Mouse (Mus musculus) intestine, embryonic 16.5 days (tissue): ENCODE data around the gene Vps33b. TPM values are rescaled to one million over a fixed set of nuclear protein-coding genes. Genes with fewer than 3 reads are reported as not detected.

Experiments
- ATAC-seq: fragments of 200-750 bp; cut with Nextera tagmentation; 2 replicates; pipeline ENCODE4 v1.8.0; 2017; ENCODE audit warnings: moderate TSS enrichment, moderate library complexity
- H3K27ac ChIP-seq: fragments of 300-500 bp; sonication (generic); 2 replicates; pipeline ENCODE4 v1.5.1; 2014; ENCODE audit warnings: mild to moderate bottlenecking, low read length
- H3K27me3 ChIP-seq: fragments of 300-500 bp; sonication (generic); replicated peaks from 2 replicates; pipeline ENCODE4 v1.6.1; 2014; ENCODE audit warnings: low read length, control low read depth, mixed read lengths; ENCODE audit not compliant: control insufficient read depth, insufficient read depth
- H3K36me3 ChIP-seq: fragments of 300-500 bp; sonication (generic); 2 replicates; pipeline ENCODE4 v1.6.1; 2014; ENCODE audit warnings: low read length, control low read depth; ENCODE audit not compliant: control insufficient read depth, insufficient read depth
- H3K4me1 ChIP-seq: fragments of 300-500 bp; sonication (generic); 2 replicates; pipeline ENCODE4 v1.6.1; 2014; ENCODE audit warnings: low read length, control low read depth, mixed read lengths; ENCODE audit not compliant: control insufficient read depth, insufficient read depth
- H3K4me2 ChIP-seq: fragments of 300-500 bp; sonication (generic); 2 replicates; pipeline ENCODE4 v1.6.1; 2014; ENCODE audit warnings: low read depth, low read length, control low read depth
- H3K4me3 ChIP-seq: fragments of 300-500 bp; sonication (generic); 2 replicates; pipeline ENCODE4 v1.5.1; 2014; ENCODE audit warnings: mild to moderate bottlenecking, low read length
- H3K9ac ChIP-seq: fragments of 300-500 bp; sonication (generic); 2 replicates; pipeline ENCODE4 v1.6.1; 2014; ENCODE audit warnings: low read depth, low read length
- H3K9me3 ChIP-seq: fragments of 300-500 bp; sonication (generic); 2 replicates; pipeline ENCODE4 v1.6.1; 2016; ENCODE audit warnings: low read length, control low read depth; ENCODE audit not compliant: control insufficient read depth
- WGBS: fragments of 180-500 bp; shearing (Covaris S2); extraction: QIAGEN DNeasy Blood & Tissue Kit; methylation state at CpG from one replicate; pipeline ENCODE4 v1.1.7; 2014; 5-methylcytosine and 5-hydroxymethylcytosine counted together
- polyA plus RNA-seq: library from polyadenylated mRNA; unstranded; fragments of >200 nt; fragmentation: Nextera tagmentation; extraction: Ambion mirVana; gene quantifications from 2 replicates; pipeline ENCODE4 v1.2.1, GENCODE M21; 2015

Vps33b gene
- polyA plus RNA-seq, 1 experiment from 2014 or later, result 15.9 TPM

- peaks cover 29% of the 10 kb centered on the region for H3K36me3 ChIP-seq
- H3K27ac ChIP-seq, result no peak overlapping the region
- ATAC-seq, result no peak
Observed at GRCm38 (mm10) chr7:80336932-80337331, 67.5 kb downstream of the Vps33b start.

GRCm38 (mm10) chr7:80339371-80339770, 69.9 kb downstream of the Vps33b start:
- Histone ChIP-seq H3K27me3 (no peaks in the 10 kb centered on the region), H3K4me3 (peak overlapping the region; percentile 71), H3K36me3 (peaks cover 8% of the 10 kb centered on the region; the same call in 1 of the 2 replicates), H3K4me1 (peaks cover 26% of the 10 kb centered on the region), H3K4me2 (peak overlapping the region; percentile 91), H3K9ac (peak overlapping the region; percentile 81), H3K27ac (no peak overlapping the region), H3K9me3 (no peaks in the 10 kb centered on the region)
- ATAC-seq, result no peak
- 6% methylated on average over 17 of the region's 17 CpGs for WGBS

More at GRCm38 (mm10) chr7:80336932-80337331, 67.5 kb downstream of the Vps33b start:
- 0 out of 2 replicates have a peak, but pooled peaks cover 5% of the 10 kb centered on the region for H3K9me3 ChIP-seq
- 92% methylated on average over 3 of the region's 3 CpGs for WGBS
- no peak overlapping the region for H3K4me2 ChIP-seq
- H3K9ac ChIP-seq, result no peak overlapping the region
- H3K27me3 ChIP-seq, result no peaks in the 10 kb centered on the region
- H3K4me1 ChIP-seq, result peaks cover 16% of the 10 kb centered on the region
- no peak overlapping the region for H3K4me3 ChIP-seq

GRCm38 (mm10) chr7:80339793-80340628, 70.6 kb downstream of the Vps33b start:
- peak; percentile 97 for ATAC-seq
- WGBS, result under 1% methylated on average over 45 of the region's 45 CpGs
- Histone ChIP-seq H3K4me3 (peak overlapping the region; percentile 71), H3K36me3 (0 out of 2 replicates have a peak, but pooled peaks cover 5% of the 10 kb centered on the region), H3K27me3 (no peaks in the 10 kb centered on the region), H3K4me1 (peaks cover 26% of the 10 kb centered on the region), H3K4me2 (peak overlapping the region; percentile 91), H3K9ac (peak overlapping the region; percentile 81), H3K9me3 (no peaks in the 10 kb centered on the region), H3K27ac (peak overlapping the region; percentile 89)

DNA sequence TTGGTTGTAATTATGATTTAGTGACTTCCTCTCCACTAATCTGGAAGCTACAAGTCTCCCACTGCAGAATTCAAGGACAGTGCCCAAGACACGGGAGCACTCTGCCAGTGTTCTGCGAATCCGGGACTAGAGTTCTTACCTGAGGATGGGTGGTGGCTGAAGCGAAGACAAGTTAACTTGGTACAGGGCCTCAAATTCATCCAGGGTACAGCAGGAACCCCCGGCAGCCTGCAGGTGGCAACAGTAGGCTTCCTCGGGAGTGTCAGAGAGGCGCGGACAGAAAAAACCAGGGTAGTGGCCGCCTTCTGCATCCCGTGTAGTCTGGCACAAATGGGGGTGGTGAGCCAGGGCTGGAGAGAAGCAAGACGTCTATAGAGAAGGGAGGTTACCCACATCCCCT, 71.3 kb downstream of the Vps33b start, which contains the start of gene Unc45a:
TSS of gene Unc45a (minus strand) at position 213 of the 400 bp plus-strand sequence.
- Histone ChIP-seq H3K27ac (peak within 1 kb of the TSS; percentile 89), H3K4me3 (peak within 1 kb of the TSS; percentile 71), H3K27me3 (no peaks in the 10 kb centered on the region), H3K9ac (peak within 1 kb of the TSS; percentile 81), H3K9me3 (no peaks in the 10 kb centered on the region), H3K4me2 (peak within 1 kb of the TSS; percentile 91), H3K4me1 (peaks cover 26% of the 10 kb centered on the region), H3K36me3 (0 out of 2 replicates have a peak, but pooled peaks cover 7% of the 10 kb centered on the region)
- WGBS, result 2% methylated on average over 11 of the region's 11 CpGs
- ATAC-seq, result peak; percentile 66

Other genes with a start within 250 kb of the Vps33b start
- gene Zfp710, start 244.8 kb upstream of the Vps33b start, polyA plus RNA-seq, result 12.2 and 12.4 TPM in 2 replicates
- 540 and 585 TPM in 2 replicates for gene Idh2, start 154.3 kb upstream of the Vps33b start, polyA plus RNA-seq
- gene Sema4b, start 82.8 kb upstream of the Vps33b start, polyA plus RNA-seq, result 14.9 and 16.3 TPM in 2 replicates
- 285 and 306 TPM in 2 replicates for gene Cib1, start 36.8 kb upstream of the Vps33b start, polyA plus RNA-seq
- 7.6 and 8.1 TPM in 2 replicates for gene Gdpgp1, start 36.8 kb upstream of the Vps33b start, polyA plus RNA-seq
- gene Ttll13, start 23.3 kb upstream of the Vps33b start, polyA plus RNA-seq, result 0.56 and 0.69 TPM in 2 replicates
- gene Ngrn, start 8.4 kb upstream of the Vps33b start, polyA plus RNA-seq, result 52.0 and 57.8 TPM in 2 replicates
- 101 and 102 TPM in 2 replicates for gene Prc1, start 24.8 kb downstream of the Vps33b start, polyA plus RNA-seq
- gene Rccd1, start 54.8 kb downstream of the Vps33b start, polyA plus RNA-seq, result 7.9 and 8.3 TPM in 2 replicates
- 35.0 and 38.5 TPM in 2 replicates for gene Unc45a, start 71.4 kb downstream of the Vps33b start, polyA plus RNA-seq
- 15.1 and 18.7 TPM in 2 replicates for gene Hddc3, start 73.5 kb downstream of the Vps33b start, polyA plus RNA-seq
- gene Man2a2, start 101.7 kb downstream of the Vps33b start, polyA plus RNA-seq, result 8.0 and 10.0 TPM in 2 replicates
- 10.9 and 11.6 TPM in 2 replicates for gene Fes, start 118.3 kb downstream of the Vps33b start, polyA plus RNA-seq
- 7.8 and 9.7 TPM in 2 replicates for gene Furin, start 135.8 kb downstream of the Vps33b start, polyA plus RNA-seq